Mouse (Mus musculus): Measurements from ENCODE around the gene Plppr3.
A peak's percentile ranks its signal among the peaks of the same experiment; 100 is the strongest.

Gene Plppr3

GRCm38 (mm10) chr10:79865801-79866295 is 8.6 kb downstream of the Plppr3 start:
- DNase-seq (ENCODE audit: low spot score): no peak

GRCm38 (mm10) chr10:79865189-79865601 is 9.2 kb downstream of the Plppr3 start:
- no peak for DNase-seq (ENCODE audit: low spot score)

GRCm38 (mm10) chr10:79864351-79865188 is 9.9 kb downstream of the Plppr3 start:
- no peak for DNase-seq (ENCODE audit: low spot score)

- no peak for DNase-seq (ENCODE audit: low spot score)
Observed at GRCm38 (mm10) chr10:79862925-79863324, 11.5 kb downstream of the Plppr3 start.

- DNase-seq (ENCODE audit: low spot score): no peak
Observed at GRCm38 (mm10) chr10:79862049-79862788, 12.2 kb downstream of the Plppr3 start.

- no peak for DNase-seq (ENCODE audit: low spot score)
Observed at GRCm38 (mm10) chr10:79861230-79862048, 13.0 kb downstream of the Plppr3 start.

- no peak for DNase-seq (ENCODE audit: low spot score)
Observed at GRCm38 (mm10) chr10:79860079-79860911, 14.1 kb downstream of the Plppr3 start.

GRCm38 (mm10) chr10:79859116-79859515 is 15.3 kb downstream of the Plppr3 start:
- DNase-seq (ENCODE audit: low spot score): no peak

- no peak for DNase-seq (ENCODE audit: low spot score)
Observed at GRCm38 (mm10) chr10:79858416-79859074, 15.9 kb downstream of the Plppr3 start.

GRCm38 (mm10) chr10:79857894-79858293 is 16.5 kb downstream of the Plppr3 start:
- DNase-seq (ENCODE audit: low spot score): no peak

- no peak for DNase-seq (ENCODE audit: low spot score)
Observed at GRCm38 (mm10) chr10:79857452-79857811, 17.0 kb downstream of the Plppr3 start.

- DNase-seq (ENCODE audit: low spot score): no peak
Observed at GRCm38 (mm10) chr10:79856704-79857451, 17.6 kb downstream of the Plppr3 start.

- no peak for DNase-seq (ENCODE audit: low spot score)
Observed at GRCm38 (mm10) chr10:79856280-79856679, 18.2 kb downstream of the Plppr3 start.

GRCm38 (mm10) chr10:79855558-79856184 is 18.8 kb downstream of the Plppr3 start:
- peak; percentile 40 for DNase-seq (ENCODE audit: low spot score)

- peak; percentile 53 for DNase-seq (ENCODE audit: low spot score)
Observed at GRCm38 (mm10) chr10:79854801-79855541, 19.5 kb downstream of the Plppr3 start.

- peak; percentile 100 for DNase-seq (ENCODE audit: low spot score)
Observed at GRCm38 (mm10) chr10:79853860-79854795, 20.3 kb downstream of the Plppr3 start, which contains the start of gene Ptbp1. Gene Ptbp1, plus strand, starts transcription at chr10:79854427.

- DNase-seq (ENCODE audit: low spot score): peak; percentile 55
Observed at GRCm38 (mm10) chr10:79853392-79853791, 21.0 kb downstream of the Plppr3 start.

GRCm38 (mm10) chr10:79852827-79853226 is 21.6 kb downstream of the Plppr3 start:
- no peak for DNase-seq (ENCODE audit: low spot score)
